Mouse (Mus musculus) hindbrain, postnatal 0 days (tissue): Measurements from ENCODE around the gene Disp2. TPM values are rescaled to one million over a fixed set of nuclear protein-coding genes. Genes with fewer than 3 reads are reported as not detected.

Source experiments
- ATAC-seq: fragments of 200-750 bp; cut with Nextera tagmentation; 2 replicates; pipeline ENCODE4 v1.8.0; 2017; ENCODE audit warnings: mild to moderate bottlenecking, moderate TSS enrichment, moderate library complexity
- DNase-seq: peaks from one replicate; pipeline ENCODE4 v3.0.0-alpha.2; 2015; ENCODE audit warnings: low spot score
- H3K27ac ChIP-seq: fragments of 300-500 bp; sonication (generic); 2 replicates; pipeline ENCODE4 v1.5.1; 2014; ENCODE audit warnings: mild to moderate bottlenecking
- H3K27me3 ChIP-seq: fragments of 300-500 bp; sonication (generic); 2 replicates; pipeline ENCODE4 v1.6.1; 2014; ENCODE audit warnings: low read length, mixed read lengths; ENCODE audit not compliant: insufficient read depth
- H3K36me3 ChIP-seq: fragments of 300-500 bp; sonication (generic); 2 replicates; pipeline ENCODE4 v1.6.1; 2014; ENCODE audit warnings: low read length, mixed read lengths; ENCODE audit not compliant: insufficient read depth
- H3K4me1 ChIP-seq: fragments of 300-500 bp; sonication (generic); 2 replicates; pipeline ENCODE4 v1.6.1; 2014; ENCODE audit warnings: antibody characterized with exemption, low read length, mixed read lengths; ENCODE audit not compliant: insufficient read depth
- H3K4me2 ChIP-seq: fragments of 300-500 bp; sonication (generic); 2 replicates; pipeline ENCODE4 v1.6.1; 2014; ENCODE audit warnings: low read depth, mild to moderate bottlenecking, low read length, moderate library complexity, mixed read lengths
- H3K4me3 ChIP-seq: fragments of 300-500 bp; sonication (generic); 2 replicates; pipeline ENCODE4 v1.5.1; 2014; ENCODE audit warnings: low read length
- H3K9ac ChIP-seq: fragments of 300-500 bp; sonication (generic); replicated peaks from 2 replicates; pipeline ENCODE4 v1.6.1; 2014; ENCODE audit warnings: mild to moderate bottlenecking, low read length, moderate library complexity, mixed read lengths
- H3K9me3 ChIP-seq: fragments of 300-500 bp; sonication (generic); 2 replicates; pipeline ENCODE4 v1.6.1; 2016; ENCODE audit warnings: low read length, mixed read lengths
- CTCF ChIP-seq: IDR thresholded peaks from 2 replicates; pipeline ENCODE4 v1.5.1; 2016; ENCODE audit warnings: antibody characterized with exemption, control low read depth, low read depth
- WGBS: fragments of 180-500 bp; shearing (Covaris S2); extraction: QIAGEN DNeasy Blood & Tissue Kit; methylation state at CpG from one replicate; pipeline ENCODE4 v1.1.7; 2014; 5-methylcytosine and 5-hydroxymethylcytosine counted together
- polyA plus RNA-seq: library from polyadenylated mRNA; unstranded; fragments of >200 nt; fragmentation: Nextera tagmentation; extraction: Ambion mirVana; gene quantifications from 2 replicates; pipeline ENCODE4 v1.2.1, GENCODE M21; 2015
- total RNA-seq: library from RNA; depleted of rRNA; stranded (reverse); fragments of >200 nt; gene quantifications from 2 replicates; pipeline ENCODE4 v1.2.3, GENCODE M21; 2014; rRNA removed

Gene Disp2
- 175 and 188 TPM in 2 replicates for total RNA-seq
- polyA plus RNA-seq = 56.4 and 70.4 TPM in 2 replicates

DNA sequence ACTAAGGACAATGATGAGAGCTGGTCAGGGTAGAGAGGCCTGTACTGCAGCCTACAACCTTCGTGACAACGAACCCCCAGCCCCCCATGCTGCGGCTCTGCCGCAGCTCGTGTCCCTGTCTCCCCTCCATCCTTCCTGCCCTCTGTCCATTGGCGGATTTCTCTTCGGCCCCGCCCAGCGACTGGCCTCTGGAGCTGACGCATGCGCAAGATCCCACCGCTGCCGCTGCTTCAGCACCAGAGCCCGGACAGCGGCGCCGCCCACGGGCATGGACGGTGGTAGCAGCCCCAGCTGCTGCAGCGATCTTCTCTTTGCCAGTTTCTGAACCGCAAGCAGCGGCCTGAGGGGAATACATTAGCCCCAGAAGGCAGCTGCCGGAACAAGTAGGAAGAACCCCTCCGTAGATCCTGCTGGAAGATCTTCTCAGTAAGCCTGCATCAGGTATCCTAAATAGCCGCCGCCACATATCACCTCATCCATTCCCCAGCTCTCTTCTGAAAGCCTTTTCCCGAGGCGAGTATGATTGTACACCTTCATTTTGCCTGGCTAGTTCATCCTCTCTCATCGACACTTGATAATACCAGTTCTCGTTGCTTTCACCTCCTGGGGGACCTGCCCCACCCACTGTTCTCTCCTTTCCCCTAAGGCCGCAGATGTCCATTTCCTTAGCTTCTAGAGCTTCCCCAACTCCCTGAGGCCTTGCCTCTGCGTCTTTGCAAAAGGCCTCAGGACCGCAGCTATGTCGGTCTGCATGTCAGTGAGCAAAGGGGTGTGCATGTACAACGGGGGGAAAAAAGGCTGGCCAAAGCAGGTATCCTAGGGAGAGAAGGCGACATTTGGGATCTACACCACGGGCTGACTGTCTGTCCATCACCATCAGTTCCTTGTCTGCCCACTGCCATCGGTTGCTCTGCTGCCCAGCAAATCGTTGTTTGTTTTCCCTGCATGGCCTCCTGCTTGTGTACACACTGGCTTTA is at the start of gene Disp2:
Gene Disp2, plus strand, starts transcription at position 216 of the 977 bp plus-strand sequence.
- peak; percentile 93 for ATAC-seq
- TF ChIP-seq CTCF = peak; percentile 68
- Histone ChIP-seq H3K9me3 (no peaks in the 10 kb centered on the region), H3K36me3 (no peaks in the 10 kb centered on the region), H3K9ac (peak within 1 kb of the TSS; percentile 62), H3K27ac (peak within 1 kb of the TSS; percentile 80), H3K27me3 (no peaks in the 10 kb centered on the region), H3K4me3 (peak within 1 kb of the TSS; percentile 44), H3K4me2 (peak within 1 kb of the TSS; percentile 65), H3K4me1 (0 out of 2 replicates have a peak, but pooled peaks cover 9% of the 10 kb centered on the region)
- peak; percentile 98 for DNase-seq
- WGBS = 9% methylated on average over 39 of the region's 39 CpGs

DNA sequence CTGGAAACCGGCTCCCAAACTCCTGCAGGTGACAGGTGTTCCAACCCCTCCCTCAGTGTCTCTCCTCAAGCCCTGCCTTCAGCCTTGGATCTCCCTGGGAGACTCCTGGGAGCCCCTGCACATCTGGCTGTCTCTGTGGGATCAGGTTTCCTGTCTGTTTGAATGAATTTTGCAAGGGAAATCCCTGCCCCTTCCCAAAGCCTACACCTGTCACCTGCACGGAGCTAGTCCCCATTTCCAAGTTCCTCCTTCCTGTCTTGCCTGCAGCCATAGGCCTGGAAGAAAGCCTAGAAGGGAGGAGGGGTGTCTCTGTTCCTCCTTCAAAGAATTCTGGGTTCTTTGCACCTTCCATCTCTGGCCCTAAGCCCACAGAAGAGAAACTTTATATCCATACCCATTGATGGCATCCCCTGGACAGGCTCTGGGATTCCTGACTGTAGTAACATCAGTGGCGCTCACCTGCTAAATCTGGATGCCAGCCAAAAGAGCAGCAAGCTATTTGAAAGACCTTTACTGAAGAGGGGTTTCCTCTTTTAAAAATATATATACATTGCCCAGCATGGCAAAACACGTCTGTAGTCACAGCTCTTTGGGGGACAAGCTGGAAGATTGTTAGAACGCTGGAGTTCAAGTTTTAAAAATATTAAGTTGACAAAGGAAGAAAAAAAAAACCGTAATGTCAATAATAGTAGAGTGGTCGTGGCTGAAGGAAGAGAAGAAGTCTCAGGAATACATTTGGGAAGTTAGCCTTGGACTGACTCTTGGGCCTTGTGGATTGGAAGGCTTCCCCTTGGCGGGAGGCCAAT is 49.5 kb upstream of the Disp2 start:
- Histone ChIP-seq H3K4me1 (no peaks in the 10 kb centered on the region), H3K27ac (no peak overlapping the region), H3K27me3 (no peaks in the 10 kb centered on the region), H3K4me2 (no peak overlapping the region), H3K9ac (no peak overlapping the region), H3K36me3 (no peaks in the 10 kb centered on the region), H3K4me3 (no peak overlapping the region), H3K9me3 (no peaks in the 10 kb centered on the region)
- ATAC-seq (no peak), DNase-seq (no peak)
- TF ChIP-seq CTCF = no peak
- WGBS = 26% methylated on average over 8 of the region's 8 CpGs

DNA sequence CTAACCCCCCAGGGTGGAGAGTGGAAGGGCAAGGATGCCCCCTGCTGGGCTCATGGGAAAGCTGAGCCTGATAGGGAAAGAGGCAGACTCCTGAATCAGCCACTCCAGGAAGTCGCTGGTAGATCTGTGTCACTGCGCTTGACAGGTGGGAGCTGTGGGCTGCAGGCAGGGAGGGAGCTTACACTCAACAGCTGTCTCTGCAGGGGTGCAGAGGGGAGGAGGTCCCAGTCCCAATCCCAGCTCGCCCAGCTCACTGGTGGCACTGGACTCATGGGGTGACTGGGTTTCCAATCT is 49.0 kb upstream of the Disp2 start:
- TF ChIP-seq CTCF = peak; percentile 67
- no peaks in the 10 kb centered on the region for H3K9me3 ChIP-seq
- H3K36me3 ChIP-seq = no peaks in the 10 kb centered on the region
- H3K27ac ChIP-seq = no peak overlapping the region
- no peak overlapping the region for H3K9ac ChIP-seq
- no peaks in the 10 kb centered on the region for H3K27me3 ChIP-seq
- ATAC-seq (0 out of 2 replicates have a peak, but pooled peaks have one; percentile 34), DNase-seq (peak; percentile 58)
- no peak overlapping the region for H3K4me2 ChIP-seq
- H3K4me3 ChIP-seq = no peak overlapping the region
- H3K4me1 ChIP-seq = no peaks in the 10 kb centered on the region
- WGBS = 18% methylated on average over 3 of the region's 3 CpGs

DNA sequence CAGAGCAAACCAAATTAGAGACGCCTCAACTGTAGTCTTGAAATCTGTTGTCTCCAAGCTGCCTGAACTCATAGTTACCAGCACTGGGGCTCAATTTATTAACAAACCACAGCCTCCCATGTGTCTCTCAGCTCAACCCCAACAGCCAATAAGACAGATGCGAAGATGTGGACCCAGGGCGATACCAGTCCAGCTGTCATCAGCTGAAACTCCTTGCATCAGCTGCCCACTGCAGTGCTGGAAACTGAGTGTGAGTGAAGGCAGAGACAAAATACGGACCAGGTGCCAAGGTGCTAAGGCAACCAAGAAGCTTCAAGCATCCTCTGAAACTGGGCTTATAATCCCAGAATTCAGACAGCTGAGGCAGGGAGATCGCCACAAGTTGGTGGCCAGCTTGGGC is 47.5 kb upstream of the Disp2 start:
- ATAC-seq (no peak), DNase-seq (no peak)
- Histone ChIP-seq H3K4me2 (no peak overlapping the region), H3K4me3 (no peak overlapping the region), H3K27ac (no peak overlapping the region), H3K36me3 (no peaks in the 10 kb centered on the region), H3K4me1 (no peaks in the 10 kb centered on the region), H3K27me3 (no peaks in the 10 kb centered on the region), H3K9ac (no peak overlapping the region), H3K9me3 (no peaks in the 10 kb centered on the region)
- 79% methylated on average over 5 of the region's 5 CpGs for WGBS
- TF ChIP-seq CTCF = no peak

DNA sequence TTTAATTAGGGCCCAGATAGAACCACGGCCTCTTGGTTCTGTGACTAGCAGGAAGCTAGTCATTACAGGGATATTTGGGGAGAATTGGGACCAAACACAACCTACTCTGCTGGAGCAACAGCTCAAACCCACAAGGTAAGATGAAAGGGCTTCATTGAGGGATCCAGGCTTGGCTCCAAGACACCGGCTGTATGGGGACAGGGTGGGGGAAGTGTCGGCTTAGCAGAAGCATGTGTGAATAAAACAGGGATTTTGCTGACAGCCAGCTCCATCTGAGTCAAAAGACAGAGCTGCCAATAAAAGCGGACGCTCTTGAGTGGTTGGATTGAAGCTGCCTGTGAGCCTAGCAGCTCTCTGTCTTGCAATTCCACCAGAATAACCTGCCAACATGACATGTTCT is 46.2 kb upstream of the Disp2 start:
- no peak overlapping the region for H3K27ac ChIP-seq
- DNase-seq (peak; percentile 42), ATAC-seq (no peak; the same call in 1 of the 2 replicates)
- no peak overlapping the region for H3K4me2 ChIP-seq
- no peak overlapping the region for H3K9ac ChIP-seq
- 47% methylated on average over 5 of the region's 5 CpGs for WGBS
- H3K4me3 ChIP-seq = no peak overlapping the region
- no peaks in the 10 kb centered on the region for H3K4me1 ChIP-seq
- no peaks in the 10 kb centered on the region for H3K36me3 ChIP-seq
- H3K27me3 ChIP-seq = no peaks in the 10 kb centered on the region
- H3K9me3 ChIP-seq = no peaks in the 10 kb centered on the region
- no peak for TF ChIP-seq CTCF

DNA sequence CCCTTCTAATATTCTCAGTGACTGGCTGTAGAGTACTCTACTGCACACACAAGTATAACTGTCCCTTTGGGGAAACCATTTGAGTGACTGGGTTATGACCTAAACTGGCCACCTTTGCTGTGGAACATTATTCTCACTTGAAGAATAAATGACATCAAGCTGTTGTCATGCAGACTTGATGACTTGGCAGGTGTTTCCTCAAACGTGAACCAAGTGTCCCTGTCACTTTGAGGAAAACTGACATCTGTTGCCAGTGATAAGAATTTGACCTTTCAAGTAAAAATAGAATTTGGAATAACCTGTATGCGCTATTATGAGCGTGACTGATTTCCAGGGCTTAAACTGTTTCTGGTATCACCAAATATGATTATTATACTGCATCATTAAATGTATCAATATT is 39.2 kb upstream of the Disp2 start:
- Histone ChIP-seq H3K4me3 (no peak overlapping the region), H3K9ac (no peak overlapping the region), H3K4me2 (no peak overlapping the region), H3K27me3 (no peaks in the 10 kb centered on the region), H3K36me3 (no peaks in the 10 kb centered on the region), H3K9me3 (no peaks in the 10 kb centered on the region), H3K27ac (no peak overlapping the region), H3K4me1 (0 out of 2 replicates have a peak, but pooled peaks cover 3% of the 10 kb centered on the region)
- TF ChIP-seq CTCF = no peak
- 70% methylated on average over 3 of the region's 3 CpGs for WGBS
- no peak for DNase-seq
- no peak for ATAC-seq
